In genomic region chr11:5499961-5500644, GRCm38 (mm10) we compare ENCODE assay signal across 15 mouse cellular contexts. TPM values are rescaled to one million over a fixed set of nuclear protein-coding genes. Genes with fewer than 3 reads are reported as not detected.
A peak's percentile ranks its signal among the peaks of the same experiment; 100 is the strongest.
DNase-seq lines count a peak whose midpoint lies in the region; ATAC-seq and TF ChIP-seq lines count a peak whose summit lies in the region.
"Had no signal": no experiment of that assay in that cellular context is flagged by ENCODE, and none has a peak within 500 bp of the region (broad histone marks: within the 10 kb centered on the region; RNA-seq: fewer than 3 reads in every experiment).

No protein-coding gene starts in this region.

- peaks cover 83% of the 10 kb centered on the region for H3K4me1 ChIP-seq in E14TG2a.4 (replicated peaks; ENCODE audit: low read depth, low read length)
- H3K4me1 ChIP-seq in liver, embryonic 14.5 days (replicated peaks; ENCODE audit: control insufficient read depth in 2 of 2, insufficient read depth in 2 of 2, low read length in 1 of 2): peaks cover 0 to 15% of the 10 kb centered on the region in 2 experiments; a peak in 2 of 4 replicates
- H3K4me1 ChIP-seq in thymus, adult 2 months (replicated peaks; ENCODE audit: control insufficient read depth, insufficient read depth, low read length): peaks cover 49% of the 10 kb centered on the region
- H3K4me1 ChIP-seq in hindbrain, embryonic 16.5 days (ENCODE audit: control insufficient read depth, insufficient read depth, low read depth, low read length): no peaks in the 10 kb centered on the region
- H3K4me1 ChIP-seq: heart, embryonic 13.5 days; hindbrain, embryonic 15.5 days; midbrain, embryonic 12.5 days had no signal

- no peaks in the 10 kb centered on the region; the same call in 1 of the 2 replicates for H3K36me3 ChIP-seq in E14TG2a.4 (ENCODE audit: insufficient read depth, low read length)
- no peaks in the 10 kb centered on the region for H3K36me3 ChIP-seq in liver, embryonic 14.5 days (replicated peaks; ENCODE audit: control insufficient read depth, insufficient read depth, low read depth)
- H3K36me3 ChIP-seq in thymus, adult 2 months (ENCODE audit: control insufficient read depth, insufficient read depth, low read length): no peaks in the 10 kb centered on the region
- no peaks in the 10 kb centered on the region for H3K36me3 ChIP-seq in hindbrain, embryonic 16.5 days (ENCODE audit: control insufficient read depth, insufficient read depth, low read length)
- H3K36me3 ChIP-seq: heart, embryonic 13.5 days; hindbrain, embryonic 15.5 days; midbrain, embryonic 12.5 days had no signal

- no peaks in the 10 kb centered on the region for H3K27me3 ChIP-seq in E14TG2a.4 (ENCODE audit: insufficient read depth, low read length)
- H3K27me3 ChIP-seq in liver, embryonic 14.5 days (ENCODE audit: control insufficient read depth, insufficient read depth, low read length): no peaks in the 10 kb centered on the region
- H3K27me3 ChIP-seq in thymus, adult 2 months (ENCODE audit: control insufficient read depth, insufficient read depth, low read length): no peaks in the 10 kb centered on the region
- H3K27me3 ChIP-seq in hindbrain, embryonic 16.5 days (replicated peaks; ENCODE audit: control insufficient read depth, insufficient read depth, low read length): no peaks in the 10 kb centered on the region
- H3K27me3 ChIP-seq: heart, embryonic 13.5 days; hindbrain, embryonic 15.5 days; midbrain, embryonic 12.5 days had no signal

- peak; percentile 79 for DNase-seq in heart, adult 11 months
- DNase-seq in heart, adult 8-10 months (ENCODE audit: low spot score): no peak
- DNase-seq in liver, embryonic 14.5 days (ENCODE audit: low read depth in 3 of 3, low spot score in 3 of 3): no peak
- DNase-seq in thymus, adult 2 months: peak; percentile 72
- no peak for DNase-seq in left cerebral cortex, postnatal 25 days (ENCODE audit: low spot score in 2 of 2)
- DNase-seq: adrenal gland, postnatal 14 days; cerebellum, adult 11 months; embryo, embryonic 11 days; gastrocnemius, postnatal 14 days had no signal

- no peak overlapping the region for H3K9ac ChIP-seq in liver, embryonic 14.5 days (replicated peaks)
- no peak overlapping the region for H3K9ac ChIP-seq in hindbrain, embryonic 16.5 days (ENCODE audit: low read depth, low read length)
- H3K9ac ChIP-seq: heart, embryonic 13.5 days; hindbrain, embryonic 15.5 days; midbrain, embryonic 12.5 days had no signal

- peak overlapping the region; percentile 4; the same call in 1 of the 2 replicates for H3K4me2 ChIP-seq in liver, embryonic 14.5 days (ENCODE audit: low read depth)
- H3K4me2 ChIP-seq in hindbrain, embryonic 16.5 days (ENCODE audit: low read length): no peak overlapping the region
- H3K4me2 ChIP-seq: heart, embryonic 13.5 days; hindbrain, embryonic 15.5 days; midbrain, embryonic 12.5 days had no signal

- WGBS in liver, embryonic 14.5 days (ENCODE audit: insufficient replicate concordance): 63% methylated on average over 11 of the region's 11 CpGs
- WGBS in thymus, adult 2 months: 16% methylated on average over 11 of the region's 11 CpGs
- WGBS in hindbrain, embryonic 16.5 days: 87% methylated on average over 11 of the region's 11 CpGs

- intact Hi-C loops in left cerebral cortex, postnatal 25 days (cut with DNase I): no loop called here

- TF ChIP-seq POLR2A in thymus, adult 2 months (IDR thresholded peaks at IDR 0.05; ENCODE audit: control insufficient read depth, extremely low read depth, insufficient read depth, low read length, poor library complexity): no peak

- no peak for TF ChIP-seq CTCF in E14TG2a.4 (conservative IDR thresholded peaks at IDR 0.05; ENCODE audit: low read length)
- no peak for TF ChIP-seq CTCF in liver, embryonic 14.5 days (IDR thresholded peaks at IDR 0.05; ENCODE audit: low read depth)
- TF ChIP-seq CTCF in thymus, adult 2 months (IDR thresholded peaks at IDR 0.05; ENCODE audit: borderline replicate concordance, control insufficient read depth, extremely low read depth, insufficient read depth, low read length, poor library complexity): no peak

- no peak for ATAC-seq in liver, embryonic 14.5 days (ENCODE audit: insufficient read depth)
- no peak for ATAC-seq in hindbrain, embryonic 16.5 days
- ATAC-seq in monocyte, adult 5-6 weeks (replicated peaks; ENCODE audit: insufficient number of reproducible peaks, low FRiP score, low TSS enrichment, poor library complexity, severe bottlenecking): no peak

- no peak overlapping the region for H3K27ac ChIP-seq in liver, embryonic 14.5 days
- H3K27ac ChIP-seq in thymus, adult 2 months (ENCODE audit: control insufficient read depth, insufficient read depth, low read length): peak overlapping the region; percentile 72
- no peak overlapping the region for H3K27ac ChIP-seq in hindbrain, embryonic 16.5 days (ENCODE audit: low read depth, low read length)
- H3K27ac ChIP-seq: hindbrain, embryonic 15.5 days; midbrain, embryonic 12.5 days had no signal

- H3K4me3 ChIP-seq in E14TG2a.4 (replicated peaks; ENCODE audit: low read length): peak overlapping the region; percentile 57
- no peak overlapping the region for H3K4me3 ChIP-seq in liver, embryonic 14.5 days (ENCODE audit: insufficient read depth in 1 of 2, low read depth in 2 of 2, low read length in 2 of 2)
- no peak overlapping the region for H3K4me3 ChIP-seq in thymus, adult 2 months (ENCODE audit: control insufficient read depth, insufficient read depth, low read length)
- H3K4me3 ChIP-seq in hindbrain, embryonic 16.5 days (ENCODE audit: low read length): no peak overlapping the region
- H3K4me3 ChIP-seq: heart, embryonic 13.5 days; hindbrain, embryonic 15.5 days; midbrain, embryonic 12.5 days had no signal

- no peak for TF ChIP-seq EP300 in liver, embryonic 14.5 days (IDR thresholded peaks at IDR 0.05; ENCODE audit: low read depth)

- H3K9me3 ChIP-seq in E14TG2a.4 (ENCODE audit: low read length): peaks cover 14% of the 10 kb centered on the region
- no peaks in the 10 kb centered on the region for H3K9me3 ChIP-seq in liver, embryonic 14.5 days (ENCODE audit: control insufficient read depth, low read length)
- no peaks in the 10 kb centered on the region for H3K9me3 ChIP-seq in hindbrain, embryonic 16.5 days (ENCODE audit: control insufficient read depth, low read length)
- H3K9me3 ChIP-seq: heart, embryonic 13.5 days; hindbrain, embryonic 15.5 days; midbrain, embryonic 12.5 days had no signal

RNA-seq across cellular contexts. Expression of gene Xbp1, which starts 20.4 kb away (rescaled TPM):
- total RNA-seq in heart, adult 8-10 months (2022): 10 to 100 TPM; 53.5 to 76.4 (median 71.0) TPM
- 32.0 and 33.6 TPM in 2 replicates for polyA plus RNA-seq in liver, embryonic 14.5 days (2012; rRNA removed)
- polyA plus RNA-seq in liver, embryonic 14.5 days (2014; fragmentation: Nextera tagmentation; extraction: Ambion mirVana): 87.4 and 92.5 TPM in 2 replicates
- polyA plus RNA-seq in thymus, adult 2 months (2012; rRNA removed): 113 and 118 TPM in 2 replicates
- polyA plus RNA-seq in hindbrain, embryonic 16.5 days (2015; fragmentation: Nextera tagmentation; extraction: Ambion mirVana): 148 TPM in 2 replicates
- 247 to 277 TPM (median 261 TPM) in 3 replicates for total RNA-seq in monocyte, adult 5-6 weeks (2017)
- 100 to 1,000 TPM; 112 to 119 TPM for total RNA-seq in left cerebral cortex, postnatal 25 days (2021)

RNA-seq across cellular contexts. Expression of gene Ccdc117, which starts 41.9 kb away (rescaled TPM):
- 10 to 100 TPM; 19.8 to 27.1 (median 22.6) TPM for total RNA-seq in heart, adult 8-10 months (2022)
- polyA plus RNA-seq in liver, embryonic 14.5 days (2012; rRNA removed): 3.9 and 6.3 TPM in 2 replicates
- polyA plus RNA-seq in liver, embryonic 14.5 days (2014; fragmentation: Nextera tagmentation; extraction: Ambion mirVana): 7.5 and 8.5 TPM in 2 replicates
- 12.2 and 13.9 TPM in 2 replicates for polyA plus RNA-seq in thymus, adult 2 months (2012; rRNA removed)
- polyA plus RNA-seq in hindbrain, embryonic 16.5 days (2015; fragmentation: Nextera tagmentation; extraction: Ambion mirVana): 7.4 and 10.3 TPM in 2 replicates
- 45.0 to 57.3 TPM (median 46.3 TPM) in 3 replicates for total RNA-seq in monocyte, adult 5-6 weeks (2017)
- 10 to 100 TPM; 13.8 to 15.4 TPM for total RNA-seq in left cerebral cortex, postnatal 25 days (2021)

RNA-seq across cellular contexts. Expression of gene Znrf3, which starts 55.5 kb away (rescaled TPM):
- 1 to 10 TPM; 6.2 to 8.4 (median 7.7) TPM for total RNA-seq in heart, adult 8-10 months (2022)
- 1.4 and 1.5 TPM in 2 replicates for polyA plus RNA-seq in liver, embryonic 14.5 days (2012; rRNA removed)
- 2.3 and 2.4 TPM in 2 replicates for polyA plus RNA-seq in liver, embryonic 14.5 days (2014; fragmentation: Nextera tagmentation; extraction: Ambion mirVana)
- polyA plus RNA-seq in thymus, adult 2 months (2012; rRNA removed): 17.3 and 22.4 TPM in 2 replicates
- 7.4 and 8.1 TPM in 2 replicates for polyA plus RNA-seq in hindbrain, embryonic 16.5 days (2015; fragmentation: Nextera tagmentation; extraction: Ambion mirVana)
- 3.1 to 7.9 TPM (median 3.1 TPM) in 3 replicates for total RNA-seq in monocyte, adult 5-6 weeks (2017)
- total RNA-seq in left cerebral cortex, postnatal 25 days (2021): 10 to 100 TPM; 19.6 to 20.0 TPM

Comparison
In these comparisons a context has a peak if more than half of its experiments do, and no peak if none do; other contexts are left out.
1. DNase-seq: peak in heart, adult 11 months (single experiment) and thymus, adult 2 months (single experiment); none in heart, adult 8-10 months (single experiment), liver, embryonic 14.5 days (0 of 3) and left cerebral cortex, postnatal 25 days (0 of 2).